Mouse (Mus musculus) kidney, embryonic 14.5 days (tissue): ENCODE results near the gene Atxn10. TPM values are rescaled to one million over a fixed set of nuclear protein-coding genes. Genes with fewer than 3 reads are reported as not detected.

ENCODE experiments used
- ATAC-seq: fragments of 200-750 bp; cut with Nextera tagmentation; 2 replicates; pipeline ENCODE4 v1.8.0; 2017; ENCODE audit warnings: moderate number of reproducible peaks, mild to moderate bottlenecking, moderate TSS enrichment, moderate library complexity; ENCODE audit not compliant: low FRiP score, low TSS enrichment
- H3K27ac ChIP-seq: fragments of 300-500 bp; sonication (generic); 2 replicates; pipeline ENCODE4 v1.5.1; 2014; ENCODE audit warnings: low read depth, mild to moderate bottlenecking, low read length, moderate library complexity, mixed read lengths
- H3K27me3 ChIP-seq: fragments of 300-500 bp; sonication (generic); 2 replicates; pipeline ENCODE4 v1.6.1; 2014; ENCODE audit warnings: mild to moderate bottlenecking, low read length; ENCODE audit not compliant: control insufficient read depth, insufficient read depth
- H3K36me3 ChIP-seq: fragments of 300-500 bp; sonication (generic); 2 replicates; pipeline ENCODE4 v1.6.1; 2014; ENCODE audit warnings: low read length, mixed read lengths; ENCODE audit not compliant: control insufficient read depth, insufficient read depth
- H3K4me1 ChIP-seq: fragments of 300-500 bp; sonication (generic); 2 replicates; pipeline ENCODE4 v1.6.1; 2014; ENCODE audit warnings: low read length, mixed read lengths; ENCODE audit not compliant: control insufficient read depth, insufficient read depth
- H3K4me2 ChIP-seq: fragments of 300-500 bp; sonication (generic); replicated peaks from 2 replicates; pipeline ENCODE4 v1.6.1; 2014; ENCODE audit warnings: low read depth, mild to moderate bottlenecking, low read length
- H3K4me3 ChIP-seq: fragments of 300-500 bp; sonication (generic); 2 replicates; pipeline ENCODE4 v1.5.1; 2014; ENCODE audit warnings: mild to moderate bottlenecking, low read length
- H3K9ac ChIP-seq: fragments of 300-500 bp; sonication (generic); 2 replicates; pipeline ENCODE4 v1.6.1; 2014; ENCODE audit warnings: low read depth, mild to moderate bottlenecking, low read length, moderate library complexity
- H3K9me3 ChIP-seq: fragments of 300-500 bp; sonication (generic); 2 replicates; pipeline ENCODE4 v1.6.1; 2016; ENCODE audit warnings: low read length; ENCODE audit not compliant: control insufficient read depth
- WGBS: fragments of 180-500 bp; shearing (Covaris S2); extraction: QIAGEN DNeasy Blood & Tissue Kit; methylation state at CpG from one replicate; pipeline ENCODE4 v1.1.7; 2014; 5-methylcytosine and 5-hydroxymethylcytosine counted together
- polyA plus RNA-seq: library from polyadenylated mRNA; unstranded; fragments of >200 nt; fragmentation: Nextera tagmentation; extraction: Ambion mirVana; gene quantifications from 2 replicates; pipeline ENCODE4 v1.2.1, GENCODE M21; 2014

The Atxn10 gene
- polyA plus RNA-seq, 1 experiment from 2014 or later = 297 TPM

- Histone ChIP-seq H3K9me3 (no peaks in the 10 kb centered on the region), H3K27ac (no peak overlapping the region), H3K36me3 (no peaks in the 10 kb centered on the region), H3K9ac (no peak overlapping the region), H3K4me3 (no peak overlapping the region), H3K4me1 (peaks cover 5% of the 10 kb centered on the region; the same call in 1 of the 2 replicates), H3K27me3 (no peaks in the 10 kb centered on the region), H3K4me2 (no peak overlapping the region)
- ATAC-seq = no peak
- WGBS = 73% methylated on average over 3 of the region's 3 CpGs
Observed at GRCm38 (mm10) chr15:85424197-85424596, 88.2 kb downstream of the Atxn10 start.

- Histone ChIP-seq H3K4me2 (no peak overlapping the region), H3K9me3 (no peaks in the 10 kb centered on the region), H3K4me1 (peaks cover 1% of the 10 kb centered on the region; the same call in 1 of the 2 replicates), H3K36me3 (no peaks in the 10 kb centered on the region), H3K27me3 (no peaks in the 10 kb centered on the region), H3K4me3 (no peak overlapping the region), H3K9ac (no peak overlapping the region), H3K27ac (0 out of 2 replicates have a peak overlapping the region, but pooled peaks have one; percentile 42)
- WGBS = 90% methylated on average over 6 of the region's 6 CpGs
- no peak for ATAC-seq
Observed at GRCm38 (mm10) chr15:85428140-85428539, 92.1 kb downstream of the Atxn10 start.

- Histone ChIP-seq H3K4me3 (no peak overlapping the region), H3K4me2 (no peak overlapping the region), H3K36me3 (peaks cover 20% of the 10 kb centered on the region; the same call in 1 of the 2 replicates), H3K27ac (no peak overlapping the region), H3K4me1 (no peaks in the 10 kb centered on the region), H3K27me3 (no peaks in the 10 kb centered on the region), H3K9me3 (no peaks in the 10 kb centered on the region), H3K9ac (no peak overlapping the region)
- ATAC-seq = no peak
- 87% methylated on average over 3 of the region's 3 CpGs for WGBS
Observed at GRCm38 (mm10) chr15:85442568-85442967, 106.5 kb downstream of the Atxn10 start.

GRCm38 (mm10) chr15:85446652-85447051 is 110.6 kb downstream of the Atxn10 start:
- Histone ChIP-seq H3K9me3 (no peaks in the 10 kb centered on the region), H3K36me3 (0 out of 2 replicates have a peak, but pooled peaks cover 2% of the 10 kb centered on the region), H3K9ac (no peak overlapping the region), H3K4me3 (no peak overlapping the region), H3K4me2 (no peak overlapping the region), H3K27ac (no peak overlapping the region), H3K4me1 (no peaks in the 10 kb centered on the region), H3K27me3 (no peaks in the 10 kb centered on the region)
- WGBS = 71% methylated on average over 3 of the region's 3 CpGs
- ATAC-seq = no peak

- H3K4me1 ChIP-seq = no peaks in the 10 kb centered on the region
- no peak overlapping the region for H3K4me3 ChIP-seq
- no peak for ATAC-seq
- no peaks in the 10 kb centered on the region for H3K27me3 ChIP-seq
- no peak overlapping the region for H3K27ac ChIP-seq
- no peak overlapping the region for H3K4me2 ChIP-seq
- H3K9ac ChIP-seq = no peak overlapping the region
- WGBS = 85% methylated on average over 8 of the region's 8 CpGs
- H3K36me3 ChIP-seq = peaks cover 31% of the 10 kb centered on the region
- H3K9me3 ChIP-seq = no peaks in the 10 kb centered on the region
Observed at GRCm38 (mm10) chr15:85456891-85457290, 120.8 kb downstream of the Atxn10 start.

- Histone ChIP-seq H3K36me3 (peaks cover 38% of the 10 kb centered on the region), H3K9ac (no peak overlapping the region), H3K27me3 (no peaks in the 10 kb centered on the region), H3K4me2 (no peak overlapping the region), H3K4me3 (no peak overlapping the region), H3K9me3 (no peaks in the 10 kb centered on the region), H3K27ac (no peak overlapping the region), H3K4me1 (no peaks in the 10 kb centered on the region)
- ATAC-seq = no peak
- 75% methylated on average over 8 of the region's 8 CpGs for WGBS
Observed at GRCm38 (mm10) chr15:85457838-85458237, 121.8 kb downstream of the Atxn10 start.

GRCm38 (mm10) chr15:85458631-85459082 is 122.6 kb downstream of the Atxn10 start:
- no peaks in the 10 kb centered on the region for H3K4me1 ChIP-seq
- WGBS = 66% methylated on average over 4 of the region's 4 CpGs
- H3K9ac ChIP-seq = no peak overlapping the region
- peaks cover 46% of the 10 kb centered on the region for H3K36me3 ChIP-seq
- H3K27me3 ChIP-seq = no peaks in the 10 kb centered on the region
- no peaks in the 10 kb centered on the region for H3K9me3 ChIP-seq
- H3K27ac ChIP-seq = no peak overlapping the region
- no peak overlapping the region for H3K4me3 ChIP-seq
- no peak for ATAC-seq
- no peak overlapping the region for H3K4me2 ChIP-seq

- Histone ChIP-seq H3K27ac (no peak overlapping the region), H3K36me3 (peaks cover 51% of the 10 kb centered on the region), H3K27me3 (no peaks in the 10 kb centered on the region), H3K9me3 (no peaks in the 10 kb centered on the region), H3K9ac (no peak overlapping the region), H3K4me1 (no peaks in the 10 kb centered on the region), H3K4me2 (no peak overlapping the region), H3K4me3 (no peak overlapping the region)
- 92% methylated on average over 4 of the region's 4 CpGs for WGBS
- no peak for ATAC-seq
Observed at GRCm38 (mm10) chr15:85461541-85461940, 125.5 kb downstream of the Atxn10 start.

- Histone ChIP-seq H3K4me2 (no peak overlapping the region), H3K9me3 (no peaks in the 10 kb centered on the region), H3K4me3 (no peak overlapping the region), H3K36me3 (peaks cover 56% of the 10 kb centered on the region), H3K9ac (no peak overlapping the region), H3K27me3 (no peaks in the 10 kb centered on the region), H3K4me1 (no peaks in the 10 kb centered on the region), H3K27ac (no peak overlapping the region)
- ATAC-seq = no peak
- 92% methylated on average over 4 of the region's 4 CpGs for WGBS
Observed at GRCm38 (mm10) chr15:85462138-85462537, 126.1 kb downstream of the Atxn10 start.
